Mouse (Mus musculus) hindbrain, embryonic 10.5 days (tissue): ENCODE results near the gene Lmbrd2. TPM values are rescaled to one million over a fixed set of nuclear protein-coding genes. Genes with fewer than 3 reads are reported as not detected.

Experiments
- polyA plus RNA-seq: library from polyadenylated mRNA; unstranded; fragments of >200 nt; fragmentation: Nextera tagmentation; extraction: Ambion mirVana; gene quantifications from 2 replicates; pipeline ENCODE4 v1.2.1, GENCODE M21; 2016

The Lmbrd2 gene
- polyA plus RNA-seq, 1 experiment from 2014 or later = 2.6 TPM

Other genes starting within 250 kb of the Lmbrd2 start
- 0.07 and 0.12 TPM in 2 replicates for gene Ranbp3l, start 172.6 kb upstream of the Lmbrd2 start, polyA plus RNA-seq
- 26.8 and 31.0 TPM in 2 replicates for gene Nadk2, start 69.3 kb upstream of the Lmbrd2 start, polyA plus RNA-seq
- 85.2 and 108 TPM in 2 replicates for gene Skp2, start 14.9 kb downstream of the Lmbrd2 start, polyA plus RNA-seq
- not detected in 2 replicates for gene Ugt3a1, start 136.3 kb downstream of the Lmbrd2 start, polyA plus RNA-seq
- gene Ugt3a2, start 195.0 kb downstream of the Lmbrd2 start, polyA plus RNA-seq = not detected in 2 replicates